Mouse (Mus musculus): ENCODE data around the gene Efemp1. TPM values are rescaled to one million over a fixed set of nuclear protein-coding genes. Genes with fewer than 3 reads are reported as not detected.

Gene Efemp1
- total RNA-seq, 2 experiments from 2014 or later = 8.0 to 12.4 TPM

GRCm38 (mm10) chr11:28955305-28955701, 102.3 kb downstream of the Efemp1 start:
- no peak for DNase-seq
- no peak overlapping the region for H3K27ac ChIP-seq
- TF ChIP-seq CTCF (IDR thresholded peaks at IDR 0.05) = no peak
- intact Hi-C loops (cut with DNase I) = no loop called here
- H3K4me3 ChIP-seq = no peak overlapping the region

- no peak for TF ChIP-seq CTCF (IDR thresholded peaks at IDR 0.05)
- intact Hi-C loops (cut with DNase I) = no loop called here
- no peak for DNase-seq
- no peak overlapping the region for H3K4me3 ChIP-seq
- H3K27ac ChIP-seq = no peak overlapping the region
Measured at GRCm38 (mm10) chr11:28961381-28961780, 108.4 kb downstream of the Efemp1 start.
